Mouse (Mus musculus) frontal cortex, postnatal 14 days (tissue): ENCODE measurements around the gene Myo18a.

Experiments used
- DNase-seq, 2 experiments: peaks; one replicate each; pipeline ENCODE4 v3.0.0; 2022; ENCODE audit warnings: low spot score in 2 of 2

Gene Myo18a

DNA sequence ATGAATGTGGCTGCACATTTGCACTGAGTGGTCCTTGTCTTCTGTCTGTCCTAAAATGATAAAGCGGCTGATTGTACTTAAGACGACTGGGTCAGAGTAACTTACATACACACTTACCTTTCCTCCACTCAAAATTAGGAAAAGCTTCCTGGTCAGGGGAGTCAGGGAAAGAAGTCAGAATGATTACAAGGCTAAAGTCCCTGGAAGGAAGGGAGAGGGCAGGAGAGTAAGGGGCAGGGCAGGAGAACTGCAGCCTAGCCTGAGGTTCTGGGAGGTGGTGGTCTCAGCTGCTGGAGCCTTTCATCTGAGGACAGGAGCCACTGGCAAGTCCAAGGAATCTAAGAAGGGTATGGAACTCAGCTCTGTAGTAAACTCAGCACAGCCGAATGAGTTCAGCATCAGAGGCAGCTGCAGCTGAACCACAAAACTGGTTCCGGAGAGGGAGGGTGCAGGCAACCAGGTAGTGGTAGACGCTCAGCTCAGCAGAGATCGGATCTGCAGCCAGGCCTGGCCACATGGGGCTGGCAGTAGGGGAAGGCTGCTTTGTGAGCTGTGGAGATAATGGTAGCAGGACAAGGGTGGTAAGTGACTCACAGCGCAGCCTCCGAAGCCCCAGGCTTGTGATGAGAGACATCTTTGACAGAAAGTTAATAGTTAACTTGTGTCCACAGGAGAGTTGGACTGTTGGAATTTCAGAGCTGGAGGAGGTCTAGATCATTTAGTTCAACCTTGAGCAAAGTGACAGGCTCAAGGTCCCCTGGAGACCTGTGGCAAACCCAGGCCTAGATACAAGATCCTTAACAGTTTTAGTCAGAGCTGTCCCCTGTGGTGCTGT lies 9.1 kb downstream of the Myo18a start:
- no peak for DNase-seq

DNA sequence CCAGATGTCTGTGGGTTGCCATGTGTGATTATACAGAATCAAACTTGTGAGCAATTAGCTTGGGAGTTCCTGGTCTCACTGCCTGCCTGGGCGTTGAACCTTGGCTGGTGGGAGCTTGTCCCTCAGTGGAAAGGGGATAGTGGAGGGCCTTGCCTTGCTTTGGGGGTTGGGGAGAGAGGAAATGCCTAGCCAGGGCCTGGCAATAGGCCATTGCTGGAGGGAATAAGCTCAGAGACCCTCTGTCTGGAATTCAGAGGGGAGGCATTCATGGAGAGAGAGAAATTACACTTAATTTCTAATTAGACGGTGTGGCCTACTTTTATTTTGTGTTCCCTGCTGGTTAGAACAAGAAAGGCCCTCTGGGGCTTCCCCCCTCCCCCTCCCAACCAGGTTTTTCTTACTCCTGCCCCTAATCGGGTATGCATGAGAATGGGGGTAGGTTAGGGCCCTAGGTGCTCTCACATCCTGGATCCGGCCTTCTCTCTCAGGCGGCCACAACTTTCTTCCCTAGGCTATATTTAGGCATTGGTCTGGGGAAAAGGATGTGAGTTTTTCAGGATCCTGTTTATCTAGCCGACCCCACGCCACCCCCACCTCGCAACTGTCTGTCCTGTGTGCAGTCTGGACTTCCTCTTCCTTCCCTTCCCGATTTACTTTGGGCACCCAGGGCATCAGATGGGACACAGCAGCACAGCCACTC lies 12.8 kb downstream of the Myo18a start:
- DNase-seq: no peak

DNA sequence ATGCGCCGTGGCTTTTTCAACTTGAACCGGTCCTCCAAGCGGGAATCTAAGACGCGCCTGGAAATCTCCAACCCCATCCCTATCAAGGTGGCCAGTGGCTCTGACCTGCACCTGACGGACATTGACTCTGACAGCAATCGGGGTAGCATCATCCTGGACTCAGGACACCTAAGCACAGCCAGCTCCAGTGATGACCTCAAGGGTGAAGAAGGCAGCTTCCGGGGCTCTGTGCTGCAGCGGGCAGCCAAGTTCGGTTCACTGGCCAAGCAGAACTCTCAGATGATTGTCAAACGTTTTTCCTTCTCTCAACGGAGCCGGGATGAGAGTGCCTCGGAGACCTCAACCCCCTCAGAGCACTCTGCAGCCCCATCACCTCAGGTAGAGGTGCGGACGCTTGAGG lies 14.4 kb downstream of the Myo18a start:
- DNase-seq: no peak

GRCm38 (mm10) chr11:77777937-77778336 lies 14.9 kb downstream of the Myo18a start:
- no peak for DNase-seq

DNA sequence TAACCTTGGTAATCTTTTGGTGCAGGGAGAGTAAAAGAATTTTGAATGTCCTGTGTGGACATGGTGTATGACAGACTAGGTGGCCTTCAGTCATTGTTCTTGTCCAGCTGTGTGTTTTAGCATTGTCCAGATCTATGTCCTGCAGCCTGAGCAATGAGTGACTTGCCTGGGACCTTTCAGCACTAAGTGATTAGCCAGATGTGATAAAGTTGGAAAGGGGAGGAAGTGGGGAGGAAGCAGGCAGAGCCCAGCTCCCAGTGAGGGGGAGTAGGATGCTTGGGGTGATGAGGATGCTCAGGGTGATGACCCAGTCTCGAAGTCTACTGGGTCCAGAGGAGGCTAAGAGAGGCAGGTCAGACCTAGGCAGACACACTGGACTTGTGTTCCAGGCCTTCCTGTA lies 16.2 kb downstream of the Myo18a start:
- no peak for DNase-seq

GRCm38 (mm10) chr11:77781088-77781487 lies 18.0 kb downstream of the Myo18a start:
- DNase-seq: no peak

- DNase-seq: no peak
Observed at GRCm38 (mm10) chr11:77782104-77782815, 19.2 kb downstream of the Myo18a start.

GRCm38 (mm10) chr11:77783211-77783746 lies 20.2 kb downstream of the Myo18a start:
- no peak for DNase-seq

GRCm38 (mm10) chr11:77783747-77784646 lies 21.0 kb downstream of the Myo18a start:
- DNase-seq: no peak

GRCm38 (mm10) chr11:77784894-77785293 lies 21.8 kb downstream of the Myo18a start:
- DNase-seq: no peak

DNA sequence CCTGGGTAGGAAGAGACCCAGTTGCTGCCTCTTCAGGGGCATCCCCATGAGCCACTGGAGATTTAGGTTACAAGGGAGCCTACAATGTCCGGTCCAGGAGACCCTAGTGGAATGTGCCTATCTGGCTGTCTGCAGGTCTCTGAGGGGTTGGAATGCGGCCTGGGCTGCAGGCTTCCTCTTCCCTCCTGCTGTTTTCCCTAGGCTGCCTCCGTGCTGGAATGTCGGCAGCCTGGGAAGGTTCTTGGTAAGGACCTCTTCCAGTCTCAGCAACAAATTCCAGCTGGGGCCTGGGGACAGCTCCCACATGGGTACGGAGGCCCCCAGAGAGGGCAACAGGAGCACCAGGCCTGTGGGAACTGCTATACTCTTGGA lies 22.3 kb downstream of the Myo18a start:
- no peak for DNase-seq

DNA sequence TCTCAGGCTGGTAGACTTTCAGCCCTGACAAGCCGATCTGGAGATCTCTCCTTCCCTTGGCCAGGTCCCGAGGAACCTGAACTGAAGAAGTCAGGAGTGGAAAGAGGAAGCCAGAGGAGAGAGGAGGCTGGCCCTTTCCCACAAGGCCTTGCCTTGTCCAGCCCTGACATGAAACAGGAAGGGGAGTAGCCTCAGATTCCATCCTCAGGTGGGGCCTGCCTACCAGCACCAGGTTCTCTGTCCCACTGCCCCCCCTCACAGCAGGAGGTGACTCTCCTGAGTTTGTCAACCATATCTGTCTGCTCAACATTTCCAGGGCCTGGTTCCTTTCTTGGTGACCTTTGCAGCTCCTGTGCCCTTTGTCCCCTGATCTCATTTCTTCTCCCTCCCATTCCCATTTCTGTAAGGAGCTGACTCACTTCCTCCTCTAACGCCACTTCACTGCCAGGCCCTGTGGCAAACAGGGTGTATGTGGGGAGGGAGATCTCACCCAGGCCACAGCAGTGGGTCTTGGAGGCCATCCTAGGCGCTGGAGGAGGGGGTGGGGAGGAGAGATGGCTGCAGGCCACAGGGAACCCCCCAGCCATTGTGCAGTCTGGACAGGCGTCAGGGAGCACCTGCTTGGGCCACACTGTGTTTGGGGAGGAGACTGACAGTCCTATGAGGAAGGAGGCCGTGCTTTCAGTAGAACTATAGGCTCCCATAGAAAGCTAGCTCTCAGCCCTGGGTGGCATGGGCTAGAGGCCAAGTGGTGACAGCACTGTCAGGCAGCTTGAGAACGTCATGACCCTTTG lies 22.9 kb downstream of the Myo18a start:
- no peak for DNase-seq

GRCm38 (mm10) chr11:77787707-77788106 lies 24.7 kb downstream of the Myo18a start, which contains the start of gene Gm10277:
Gene Gm10277 (minus strand): TSS chr11:77787747.
- DNase-seq: no peak

DNA sequence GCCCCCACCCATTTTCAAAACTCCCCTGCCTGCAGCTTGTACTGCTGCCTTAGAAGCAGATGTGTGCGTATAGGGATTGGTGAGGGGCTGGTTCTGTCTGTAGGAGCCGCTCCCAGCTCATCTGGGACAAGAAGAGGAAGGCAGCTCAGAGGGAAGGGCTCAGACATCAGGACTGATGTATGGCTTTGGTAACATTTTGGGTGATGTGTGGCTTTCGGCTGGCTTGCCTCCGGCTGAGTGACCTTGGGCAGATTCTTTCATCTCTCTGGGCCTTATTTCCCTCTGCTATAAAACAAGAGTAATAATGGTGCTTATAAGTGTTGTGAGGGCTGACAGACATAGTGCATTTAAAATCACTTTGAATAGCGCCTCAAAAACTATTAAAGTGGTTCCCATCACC lies 26.5 kb downstream of the Myo18a start:
- no peak for DNase-seq

GRCm38 (mm10) chr11:77790286-77790685 lies 27.2 kb downstream of the Myo18a start:
- DNase-seq: no peak

DNA sequence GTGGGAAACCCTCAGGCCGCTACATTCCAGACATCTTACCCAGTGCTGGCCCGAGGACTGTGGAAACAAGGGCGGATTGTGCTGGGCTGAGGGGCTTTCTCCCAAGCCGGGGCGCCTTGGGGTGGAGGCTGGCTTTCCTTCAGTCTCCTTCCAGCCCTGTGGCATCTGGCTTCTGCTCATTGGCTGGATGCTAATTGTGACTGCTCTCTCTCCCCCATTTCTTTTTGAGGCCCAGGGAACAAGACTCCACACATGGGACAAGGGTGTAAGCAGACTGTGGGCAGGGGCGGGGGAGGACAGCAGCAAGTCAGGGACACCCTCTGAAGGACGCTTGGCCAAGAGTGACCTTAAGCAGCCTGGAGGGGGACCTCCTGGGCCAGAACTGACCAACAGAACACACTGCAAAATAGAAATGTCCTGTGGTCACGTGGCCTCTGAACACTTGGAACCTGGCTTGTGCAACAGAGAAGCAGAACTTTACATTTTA lies 28.2 kb downstream of the Myo18a start:
- DNase-seq: peak in 1 of 2 experiments; percentile 16

- peak in 1 of 2 experiments; percentile 28 for DNase-seq
Observed at GRCm38 (mm10) chr11:77791752-77792565, 28.9 kb downstream of the Myo18a start.

DNA sequence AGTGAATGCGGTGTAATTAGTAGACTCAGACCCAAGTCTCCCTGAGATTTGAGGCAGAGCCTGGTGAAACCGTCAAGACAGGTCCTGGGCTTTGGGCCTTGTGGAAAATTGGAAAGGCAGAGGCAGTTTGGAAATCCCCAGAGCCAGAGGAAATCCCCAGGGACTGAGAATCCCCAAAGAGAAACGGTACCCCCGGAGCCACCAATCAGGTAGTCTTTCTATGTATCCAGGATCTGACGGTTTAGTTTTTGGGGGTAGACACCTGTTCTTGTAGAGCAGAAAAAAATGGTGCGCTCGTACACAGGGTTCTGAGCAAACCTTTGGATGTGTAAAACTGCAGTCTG lies 29.5 kb downstream of the Myo18a start:
- no peak for DNase-seq

DNA sequence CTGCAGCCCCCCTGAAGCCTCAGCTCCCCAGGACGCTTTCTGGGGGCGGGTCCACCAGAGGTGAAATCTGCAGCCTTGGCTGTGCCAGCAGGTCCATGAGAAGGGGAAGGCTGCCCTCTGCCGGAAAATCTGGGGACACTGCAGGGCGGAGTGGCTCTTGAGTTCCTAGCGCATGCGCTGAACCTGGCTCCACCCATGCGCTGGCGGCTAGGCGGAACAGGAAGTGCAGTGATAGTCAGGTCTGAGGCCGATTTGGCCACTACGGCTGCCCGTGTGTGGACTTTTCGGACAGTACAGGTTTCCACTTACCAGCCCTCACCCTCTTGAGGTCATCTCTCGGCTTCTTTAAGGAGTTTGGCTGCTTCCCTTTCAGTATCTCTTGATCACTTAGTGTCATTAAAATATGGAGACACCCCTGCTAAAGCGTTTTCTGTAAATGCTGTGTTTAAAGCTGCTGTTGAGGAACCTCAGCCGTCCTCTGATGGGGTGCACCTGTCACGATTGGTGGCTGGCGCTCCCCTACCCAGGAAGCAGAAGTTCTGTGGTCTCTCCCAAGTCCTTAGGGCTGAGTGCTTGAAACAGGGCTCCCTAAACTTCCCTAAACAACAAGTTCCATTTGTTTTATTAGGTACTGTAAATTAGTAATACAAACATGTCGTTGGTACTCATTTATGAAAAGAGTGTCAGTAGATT lies 30.3 kb downstream of the Myo18a start:
- DNase-seq: peak; percentile 90 to 95
